Mouse (Mus musculus) embryo, embryonic 11 days (tissue): ENCODE measurements around the gene Tanc2.

Experiments used
- DNase-seq: peaks from one replicate; pipeline ENCODE4 v3.0.0-alpha.2; 2015

The Tanc2 gene

DNA sequence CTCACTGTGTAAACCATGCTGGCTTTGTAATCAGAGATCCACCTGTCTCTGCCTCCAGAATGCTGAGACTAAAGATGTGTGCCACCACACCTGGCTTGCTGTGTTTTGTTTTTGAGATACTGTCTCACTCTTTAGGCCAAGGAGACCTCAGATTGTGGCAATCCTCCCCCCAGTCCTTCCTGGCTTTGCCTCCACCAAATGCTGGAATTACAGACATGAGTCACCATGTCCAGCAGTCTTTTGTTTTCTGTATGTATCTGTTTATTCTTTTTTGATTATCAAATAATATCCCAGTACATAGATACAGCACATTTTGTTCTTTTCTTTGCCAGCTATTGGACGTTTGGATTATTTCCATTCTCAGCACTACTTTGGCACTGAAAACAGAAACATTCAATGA is 368.8 kb downstream of the Tanc2 start:
- DNase-seq = no peak

GRCm38 (mm10) chr11:105959355-105959754 is 369.6 kb downstream of the Tanc2 start:
- DNase-seq = no peak

DNA sequence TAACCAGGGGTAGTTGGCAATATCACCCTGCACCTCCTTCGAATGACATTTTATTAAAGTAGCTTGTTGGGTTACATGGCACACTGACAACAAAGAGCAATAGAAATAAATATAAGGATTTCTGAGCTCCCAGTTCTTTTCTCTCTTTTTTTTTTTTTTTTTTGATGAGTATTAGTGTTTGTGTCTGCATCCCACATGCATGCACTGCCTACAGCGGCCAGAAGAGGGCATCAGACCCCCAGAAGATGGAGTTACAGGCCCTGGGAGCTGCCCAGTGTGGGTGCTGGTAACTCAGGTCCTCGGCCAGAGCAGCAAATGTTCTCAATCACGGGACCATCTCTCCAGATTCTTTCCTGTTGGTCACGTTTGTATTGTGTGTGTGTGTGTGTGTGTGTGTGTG is 374.9 kb downstream of the Tanc2 start:
- DNase-seq = no peak

DNA sequence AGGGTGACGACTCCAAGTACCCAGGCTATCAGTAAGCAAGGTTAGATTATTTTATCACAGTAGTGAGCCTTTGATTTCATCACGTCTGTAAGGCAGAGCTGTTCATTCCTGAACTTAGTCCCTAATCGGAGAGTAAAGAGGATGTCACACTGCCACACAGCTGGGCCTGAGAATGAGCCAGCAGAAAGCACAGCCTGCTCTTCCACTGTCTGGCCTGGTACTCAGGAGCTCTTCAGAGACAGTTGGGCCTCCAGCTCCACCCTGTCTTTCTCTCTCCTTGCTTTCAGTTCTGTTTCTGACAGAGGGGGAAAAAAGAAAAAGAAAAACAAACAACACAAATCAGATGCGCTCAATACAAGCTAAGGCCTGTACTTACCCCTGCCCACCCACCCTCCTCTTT is 376.5 kb downstream of the Tanc2 start:
- DNase-seq = no peak

DNA sequence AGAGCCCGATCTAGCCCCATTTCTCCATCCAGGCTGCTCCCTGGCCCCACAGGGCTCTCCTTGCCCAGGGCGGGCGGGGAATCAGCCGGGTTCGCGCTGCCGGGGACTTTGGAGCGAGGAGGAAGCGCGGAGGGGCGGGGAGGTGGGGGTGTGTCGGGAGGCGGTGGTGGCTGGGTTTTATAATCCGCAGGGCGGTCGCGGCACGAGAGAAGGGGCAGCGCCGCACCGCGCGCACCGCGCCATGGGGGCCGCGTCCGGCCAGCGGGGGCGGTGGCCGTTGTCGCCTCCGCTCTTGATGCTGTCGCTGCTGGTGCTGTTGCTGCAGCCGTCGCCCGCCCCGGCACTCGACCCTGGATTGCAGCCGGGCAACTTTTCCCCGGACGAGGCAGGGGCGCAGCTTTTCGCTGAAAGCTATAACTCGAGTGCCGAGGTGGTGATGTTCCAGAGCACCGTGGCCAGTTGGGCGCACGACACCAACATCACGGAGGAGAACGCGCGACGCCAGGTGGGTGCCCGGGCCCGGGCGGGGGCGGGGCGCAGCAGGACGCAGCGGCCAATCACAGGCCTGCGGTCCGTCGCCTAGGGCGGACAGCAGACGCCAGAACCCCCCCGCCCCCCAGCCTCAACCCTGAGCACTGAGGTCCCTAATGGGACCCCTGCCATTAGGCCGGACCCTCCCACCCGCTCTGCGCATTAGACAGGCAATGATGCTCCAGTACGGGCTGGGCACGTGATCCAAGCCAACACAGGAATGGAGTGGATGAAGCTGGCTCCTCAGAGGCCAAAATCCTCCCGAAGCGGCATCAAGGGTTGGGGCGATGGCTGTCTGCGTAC is 378.2 kb downstream of the Tanc2 start, which contains the start of gene Ace:
Gene Ace, plus strand, starts transcription at position 205 of the 834 bp plus-strand sequence.
- DNase-seq = peak; percentile 57

DNA sequence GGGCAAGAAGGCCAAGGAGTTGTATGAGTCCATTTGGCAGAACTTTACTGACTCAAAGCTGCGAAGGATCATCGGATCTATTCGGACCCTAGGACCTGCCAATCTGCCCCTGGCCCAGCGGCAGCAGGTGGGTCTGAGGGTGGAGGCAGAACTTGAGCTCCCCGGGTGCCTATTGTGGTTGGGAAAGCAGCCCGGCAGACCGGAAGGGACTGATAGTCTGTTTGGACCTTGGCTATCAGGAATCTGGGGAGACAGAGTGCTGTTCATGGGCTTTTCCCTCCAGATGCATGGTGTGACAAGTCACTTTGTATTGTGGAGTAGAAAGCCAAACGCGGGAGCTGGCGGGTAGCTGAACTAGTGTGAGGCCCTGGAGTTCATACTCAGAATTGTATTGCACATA is 379.2 kb downstream of the Tanc2 start:
- DNase-seq = no peak

DNA sequence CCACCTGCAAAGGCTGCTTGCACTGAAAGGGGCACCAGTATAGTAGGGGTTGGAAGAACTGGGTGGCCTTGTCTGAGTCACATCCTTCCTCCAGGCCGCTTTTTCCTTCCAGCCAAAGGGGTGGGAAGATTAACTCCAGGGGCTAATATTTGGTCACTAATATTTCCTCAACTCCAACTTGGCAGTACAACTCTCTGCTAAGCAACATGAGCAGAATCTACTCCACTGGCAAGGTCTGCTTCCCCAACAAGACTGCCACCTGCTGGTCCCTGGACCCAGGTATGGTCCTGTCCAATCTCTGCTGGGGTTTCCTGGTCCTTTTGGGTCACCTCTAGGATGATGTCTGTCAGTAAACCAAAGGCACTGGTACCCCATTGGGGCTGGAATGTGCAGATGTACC is 379.7 kb downstream of the Tanc2 start:
- no peak for DNase-seq

- DNase-seq = no peak
These were observed 384.8 kb downstream of the Tanc2 start for GRCm38 (mm10) chr11:105974593-105974992.

- no peak for DNase-seq
These were observed 385.3 kb downstream of the Tanc2 start for GRCm38 (mm10) chr11:105975050-105975449.

DNA sequence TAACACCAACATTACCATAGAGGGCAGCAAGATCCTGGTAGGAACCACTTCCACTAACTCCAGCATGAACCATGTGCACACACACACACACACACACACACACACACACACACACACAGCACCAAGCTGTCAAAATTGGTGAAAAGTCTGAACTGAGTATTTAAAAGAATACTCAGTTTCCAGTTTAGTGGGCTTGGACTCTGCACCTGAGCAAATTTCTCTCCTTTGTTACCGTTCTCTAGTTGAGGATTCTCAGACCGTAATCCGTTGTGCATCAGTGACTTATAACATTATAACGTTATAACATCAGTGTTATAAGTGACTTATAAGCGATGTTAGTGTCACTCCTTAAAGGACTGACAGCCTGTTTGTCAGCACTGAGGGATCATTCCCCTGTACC is 385.9 kb downstream of the Tanc2 start:
- DNase-seq = no peak

GRCm38 (mm10) chr11:105978232-105978631 is 388.4 kb downstream of the Tanc2 start:
- no peak for DNase-seq

DNA sequence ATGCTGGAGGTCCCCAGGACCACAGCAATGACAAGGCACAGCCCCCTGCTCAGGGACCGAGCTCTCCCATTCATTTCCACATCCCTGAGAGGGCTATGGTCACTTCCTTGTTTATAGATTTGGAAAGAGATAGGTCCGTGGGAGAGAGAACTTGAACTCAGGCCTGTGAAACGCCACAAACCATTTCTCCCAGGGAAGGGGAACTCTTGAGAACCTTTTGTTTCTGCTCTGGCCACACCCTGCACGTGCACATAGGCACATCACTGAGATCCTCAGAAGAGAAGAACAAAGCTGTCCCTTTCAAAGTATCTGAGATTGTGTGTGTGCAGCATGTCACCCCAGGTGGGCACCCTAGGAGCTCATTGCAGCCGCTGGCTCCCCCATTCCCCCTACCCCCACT is 388.8 kb downstream of the Tanc2 start:
- no peak for DNase-seq
